Mouse (Mus musculus) natural killer cell, adult 2 months (primary cell): ENCODE results near the gene Stil.
A peak's percentile ranks its signal among the peaks of the same experiment; 100 is the strongest.

Experiments
- DNase-seq, 2 experiments: peaks; one replicate each; pipeline ENCODE4 v3.0.0; 2022; ENCODE audit warnings: low spot score in 2 of 2

Stil gene

DNA sequence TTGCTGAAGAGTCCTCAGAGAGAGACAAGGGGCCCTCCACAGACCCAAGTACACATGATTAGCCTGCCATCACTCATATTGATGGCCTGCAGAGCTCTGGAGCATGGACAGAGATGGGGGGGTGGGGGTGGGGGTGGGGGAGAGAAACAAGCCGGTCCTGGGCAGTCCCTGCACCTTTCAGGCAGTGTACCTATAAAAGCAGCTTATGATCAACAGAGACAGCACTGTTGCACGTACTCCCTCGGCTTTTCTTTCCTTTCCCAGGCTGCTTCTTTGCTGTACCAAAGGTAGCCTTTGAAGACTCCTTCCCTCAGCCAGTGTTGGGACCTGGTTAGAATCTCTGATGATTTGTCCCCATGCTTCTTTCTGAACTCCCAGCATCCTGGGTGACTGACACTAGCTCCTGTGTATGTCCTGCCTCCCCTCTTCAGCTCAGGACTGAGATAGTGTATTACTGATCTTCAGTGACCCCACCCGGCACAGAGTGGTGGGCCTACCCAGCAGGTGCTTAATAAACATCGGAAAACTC, 79.9 kb downstream of the Stil start:
- no peak for DNase-seq

DNA sequence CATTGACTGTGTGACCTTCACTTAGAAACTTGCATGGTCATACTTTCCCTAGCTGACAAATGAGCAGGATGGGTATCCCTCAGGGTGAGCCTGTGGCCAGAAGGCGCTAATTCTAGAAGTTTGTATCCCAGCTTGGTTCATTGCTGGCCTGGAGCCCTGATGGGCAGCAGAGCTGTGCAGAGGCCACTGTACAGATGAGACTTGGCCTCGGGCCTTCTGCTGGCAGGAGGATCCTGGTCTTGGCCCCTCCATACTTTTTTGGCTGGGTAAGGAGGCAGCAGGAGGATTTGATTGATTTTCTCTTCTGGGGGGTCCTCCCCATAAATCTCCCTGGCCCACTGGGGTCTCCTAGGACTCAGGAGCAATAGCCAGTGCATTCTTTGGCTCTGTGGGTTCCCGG, 83.1 kb downstream of the Stil start:
- DNase-seq: no peak

DNA sequence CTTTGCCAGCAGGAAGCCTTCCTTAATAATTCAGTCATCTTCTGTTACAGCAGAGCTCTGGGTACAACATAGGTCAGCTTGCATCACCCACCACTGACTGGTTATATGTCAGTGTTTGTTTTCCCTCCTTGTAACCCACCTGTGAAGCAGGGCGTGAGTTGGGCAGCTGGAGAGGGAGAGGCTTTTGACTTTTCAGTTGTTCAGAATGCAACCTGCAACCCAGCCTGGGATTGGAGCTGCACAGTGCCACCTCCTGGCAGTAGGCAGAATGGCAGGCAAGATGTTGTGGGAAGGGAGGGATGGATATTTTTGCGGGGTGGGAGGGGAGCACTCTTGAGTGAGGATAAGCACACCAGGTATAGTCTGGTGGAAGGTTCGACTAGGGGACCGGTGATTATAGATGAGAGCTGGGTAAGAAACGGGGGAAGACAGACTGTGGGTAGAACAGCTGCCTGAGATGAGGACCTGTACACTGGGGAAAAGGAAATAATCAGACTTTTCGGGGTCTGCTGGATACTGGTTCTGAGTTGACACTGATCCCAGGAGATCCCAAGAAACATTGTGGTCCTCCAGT, 85.7 kb downstream of the Stil start:
- DNase-seq: peak; percentile 32 to 34

- no peak for DNase-seq
These were observed 86.3 kb downstream of the Stil start for GRCm38 (mm10) chr4:115086257-115086656.

DNA sequence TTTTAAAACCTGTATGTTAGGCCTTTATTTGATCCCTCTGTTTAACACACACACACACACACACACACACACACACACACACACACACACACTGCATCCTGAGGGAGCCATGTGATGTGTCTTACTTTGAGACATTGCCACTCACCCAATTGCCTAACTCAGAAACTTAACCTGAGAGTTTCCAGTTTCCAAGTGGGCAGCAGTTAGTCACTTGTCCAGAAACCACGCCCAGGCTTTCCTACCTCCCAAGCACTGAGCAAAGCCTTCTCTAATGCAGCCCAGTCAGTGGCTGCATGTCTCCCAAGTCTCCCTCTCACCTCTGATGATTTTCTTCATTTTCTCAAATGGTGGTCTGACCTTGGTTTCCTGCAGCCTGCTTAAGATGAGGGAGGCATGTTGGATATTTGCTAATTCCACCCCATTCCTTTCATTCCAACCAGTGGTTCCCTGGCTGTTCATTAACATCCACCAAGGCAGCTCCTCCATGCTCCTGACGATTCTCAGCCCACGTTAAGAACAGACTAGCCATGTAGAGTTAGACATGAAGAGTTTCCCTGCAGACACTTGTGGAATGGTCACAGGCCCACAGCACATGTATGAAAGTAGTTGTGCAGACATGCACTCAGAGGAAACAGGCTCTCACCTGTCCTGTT, 86.9 kb downstream of the Stil start:
- no peak for DNase-seq

- DNase-seq: no peak
These were observed 88.8 kb downstream of the Stil start, which contains the start of gene Pdzk1ip1 for GRCm38 (mm10) chr4:115088611-115089338. Pdzk1ip1 (plus strand) TSS chr4:115088708.

DNA sequence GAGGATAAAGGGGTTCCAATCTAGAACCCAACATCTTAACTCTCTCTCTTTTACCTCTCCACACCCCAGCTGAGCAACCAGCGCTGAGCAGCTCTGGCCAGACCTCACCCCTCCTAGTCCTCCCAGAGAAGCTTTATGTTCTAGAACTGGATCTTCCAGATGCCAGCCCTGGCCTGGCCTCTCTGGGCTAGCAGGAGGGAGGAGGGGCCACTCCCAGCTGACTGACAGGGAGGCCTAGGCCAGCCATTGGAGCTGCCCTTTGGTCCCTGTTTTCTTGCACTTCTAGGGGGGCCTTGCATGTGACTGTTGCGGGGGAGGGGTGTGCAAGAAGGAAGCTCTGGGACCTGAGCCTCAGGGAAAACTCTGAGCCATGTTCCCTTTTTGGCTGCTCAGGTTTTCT, 90.6 kb downstream of the Stil start:
- no peak for DNase-seq

- DNase-seq: no peak
These were observed 91.8 kb downstream of the Stil start for GRCm38 (mm10) chr4:115091806-115092205.
